Mouse (Mus musculus) T-helper 17 cell (primary cell): ENCODE results near the gene Arhgap33.
"Not testable (repeated sequence)": the region's sequence is repeated elsewhere in the genome, so short reads cannot be mapped to it uniquely, and the experiment has no call there.

Experiments used
- in situ Hi-C, 2 experiments: fragments of 300-600 bp; cut with MboI, MseI; formaldehyde crosslinking; loops; 1 replicate in 1 of 2; 2 replicates in 1 of 2; pipeline ENCODE4 v1.15.1; 2025; ENCODE audit warnings: high pct_unique_total_duplicates in 2 of 2

Gene Arhgap33

GRCm38 (mm10) chr7:30515003-30515760, 19.7 kb downstream of the Arhgap33 start:
- in situ Hi-C loops = no loop called here

- in situ Hi-C loops = no loop called here
These were observed 26.8 kb downstream of the Arhgap33 start for GRCm38 (mm10) chr7:30508061-30508460.

- in situ Hi-C loops = not testable (repeated sequence)
These were observed 33.7 kb downstream of the Arhgap33 start for GRCm38 (mm10) chr7:30501159-30501558.

GRCm38 (mm10) chr7:30495506-30496042, 39.3 kb downstream of the Arhgap33 start:
- in situ Hi-C loops = loop anchor here in 1 of 2 experiments (5.0 kb wide), 1 partner anchor 122 kb away; no protein-coding TSS in a partner anchor

DNA sequence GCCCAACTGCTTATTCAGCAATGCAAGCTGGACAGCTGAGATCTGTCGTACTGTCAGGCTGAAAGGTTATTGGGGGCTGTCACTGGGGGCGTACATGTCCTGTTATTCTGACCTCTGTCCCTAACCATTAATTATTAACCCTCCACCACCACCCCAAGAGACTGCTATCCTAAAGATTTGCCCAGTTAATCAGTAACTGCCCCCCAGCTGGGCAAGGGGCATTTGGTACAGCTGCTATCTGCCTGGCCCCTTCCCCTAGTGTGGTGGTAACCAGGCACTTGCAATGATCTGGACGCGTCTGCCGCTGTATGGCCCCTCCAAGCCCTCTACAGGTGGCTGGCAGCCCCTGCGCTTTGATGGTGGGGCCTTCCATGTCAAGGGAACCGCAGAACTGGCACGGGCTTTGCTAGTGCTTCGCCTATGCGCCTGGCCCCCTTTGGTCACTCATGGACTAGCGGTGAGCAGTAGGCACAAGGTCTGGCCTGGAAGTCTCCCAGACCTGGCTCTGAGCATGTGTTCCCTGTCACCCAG, 41.4 kb downstream of the Arhgap33 start, which contains the start of gene Prodh2:
Gene Prodh2, plus strand, starts transcription at position 222 of the 531 bp plus-strand sequence.
- in situ Hi-C loops = no loop called here

DNA sequence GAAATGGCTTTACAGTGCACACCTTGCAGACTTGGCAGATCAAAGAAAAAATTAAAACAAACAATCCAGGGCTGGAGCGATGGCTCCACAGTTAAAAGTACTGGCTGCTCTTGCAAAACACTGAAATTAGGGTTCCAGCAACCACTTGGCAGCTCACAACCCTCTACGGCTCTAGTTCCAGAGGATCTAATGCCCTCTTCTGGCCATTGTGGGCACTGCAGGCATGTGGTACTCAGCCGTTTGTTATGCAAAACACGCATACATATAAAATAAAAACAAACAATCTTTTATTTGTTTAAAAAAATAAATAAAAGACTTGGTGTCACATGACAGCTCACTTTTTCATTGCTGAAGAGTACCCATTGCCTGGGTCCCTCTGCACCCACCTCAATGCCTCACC, 42.1 kb downstream of the Arhgap33 start:
- in situ Hi-C loops = no loop called here

GRCm38 (mm10) chr7:30490957-30491307, 43.9 kb downstream of the Arhgap33 start:
- in situ Hi-C loops = no loop called here

DNA sequence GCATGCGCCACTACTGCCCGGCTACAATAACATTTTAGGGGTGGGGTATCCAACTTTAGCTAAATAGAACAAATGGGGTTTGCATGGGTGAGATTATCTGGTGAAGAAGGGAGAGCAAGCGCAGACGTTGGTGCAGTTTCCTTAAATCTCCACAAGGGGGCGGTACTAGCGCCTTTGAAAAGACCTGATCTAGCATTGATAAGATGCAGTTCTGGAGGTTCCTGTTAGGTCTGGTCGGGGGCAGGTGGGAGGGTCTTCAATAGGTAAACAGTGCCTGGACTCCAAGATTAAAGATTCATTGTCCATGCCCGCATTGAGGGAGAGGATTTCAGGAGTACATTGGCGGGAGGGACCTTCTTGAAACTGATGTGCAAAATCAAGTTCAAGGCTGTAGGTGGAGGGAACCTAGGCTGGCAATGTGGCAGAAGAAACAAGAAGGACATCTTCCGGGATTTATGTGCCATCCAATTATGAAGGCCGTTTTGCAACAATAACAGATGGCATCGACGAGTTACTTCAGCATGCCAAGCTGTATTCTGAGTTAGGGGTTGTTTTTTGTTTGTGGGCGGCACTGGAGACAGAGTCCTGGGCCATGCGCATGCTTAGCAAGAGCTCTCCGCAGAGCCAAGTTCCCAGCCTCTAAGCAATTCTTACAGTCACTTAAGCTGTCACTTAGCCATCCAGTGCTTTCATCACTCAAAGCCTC, 44.5 kb downstream of the Arhgap33 start:
- in situ Hi-C loops = no loop called here

DNA sequence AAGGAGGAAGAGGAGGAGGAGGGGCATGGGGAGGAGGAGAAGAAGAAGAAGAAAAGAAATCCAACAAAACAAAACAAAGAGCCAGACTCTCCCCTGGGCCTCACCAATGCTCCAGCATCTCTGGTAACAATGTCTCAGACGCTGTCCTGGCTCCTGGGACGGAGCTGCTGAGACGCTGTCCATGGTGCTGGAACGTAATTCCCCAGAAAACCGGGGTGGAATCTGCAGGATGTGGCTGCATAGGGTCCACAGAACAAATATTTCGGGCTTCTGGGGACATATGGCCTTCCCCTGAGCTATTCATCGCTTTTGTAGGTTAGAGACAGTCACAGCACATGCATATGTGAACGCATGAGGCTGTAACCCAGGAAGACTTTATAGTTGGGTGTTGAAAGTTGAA, 50.6 kb downstream of the Arhgap33 start:
- in situ Hi-C loops = loop anchor here in 1 of 2 experiments (5.0 kb wide), 1 partner anchor 107 kb away; no protein-coding TSS in a partner anchor

- in situ Hi-C loops = no loop called here
These were observed 57.2 kb downstream of the Arhgap33 start for GRCm38 (mm10) chr7:30477415-30478381.

DNA sequence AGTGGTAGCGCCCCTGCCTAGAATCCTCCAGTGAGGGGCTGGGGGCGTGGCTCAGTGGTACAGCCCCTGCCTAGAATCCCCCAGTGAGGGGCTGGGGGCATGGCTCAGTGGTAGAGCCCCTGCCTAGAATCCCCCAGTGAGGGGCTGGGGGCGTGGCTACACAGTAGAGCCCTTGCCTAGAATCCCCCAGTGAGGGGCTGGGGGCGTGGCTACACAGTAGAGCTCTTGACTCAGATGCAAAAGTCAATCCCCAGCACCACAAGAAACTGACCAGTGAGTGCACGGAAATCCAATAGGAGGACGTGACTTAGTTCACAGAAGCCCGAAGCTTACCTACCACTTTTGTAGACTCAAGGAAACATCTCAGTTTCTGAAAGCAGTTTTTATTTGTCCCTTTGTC, 58.7 kb downstream of the Arhgap33 start:
- in situ Hi-C loops = not testable (repeated sequence)

DNA sequence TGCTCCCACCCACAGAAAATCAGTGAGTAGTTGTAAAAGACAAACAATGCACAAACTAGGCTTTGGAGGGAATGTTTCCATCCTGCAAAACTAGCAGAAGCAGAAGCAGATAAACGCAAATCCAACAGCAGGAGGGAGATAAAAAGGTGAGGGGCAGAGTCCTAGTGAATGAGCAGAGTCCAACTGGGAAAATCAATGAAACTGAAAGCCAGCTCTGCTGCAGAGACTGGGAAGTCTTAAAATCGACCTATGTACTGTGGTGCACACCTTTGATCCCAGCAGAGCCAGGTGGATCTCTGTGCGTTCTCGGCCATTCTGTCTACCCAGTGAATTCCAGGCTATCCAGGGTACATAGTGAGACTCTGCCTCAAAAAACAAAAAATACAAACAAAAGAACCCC, 59.9 kb downstream of the Arhgap33 start:
- in situ Hi-C loops = no loop called here

GRCm38 (mm10) chr7:30472411-30472810, 62.4 kb downstream of the Arhgap33 start:
- in situ Hi-C loops = no loop called here
